Mouse (Mus musculus): ENCODE measurements around the gene Insr.

Gene Insr

GRCm38 (mm10) chr8:3275189-3275588, 4.2 kb downstream of the Insr start:
- DNase-seq (ENCODE audit: low spot score), result no peak

GRCm38 (mm10) chr8:3273799-3274198, 5.6 kb downstream of the Insr start:
- DNase-seq (ENCODE audit: low spot score), result no peak

- DNase-seq (ENCODE audit: low spot score), result no peak
Measured at GRCm38 (mm10) chr8:3267449-3267761, 12.0 kb downstream of the Insr start.

DNA sequence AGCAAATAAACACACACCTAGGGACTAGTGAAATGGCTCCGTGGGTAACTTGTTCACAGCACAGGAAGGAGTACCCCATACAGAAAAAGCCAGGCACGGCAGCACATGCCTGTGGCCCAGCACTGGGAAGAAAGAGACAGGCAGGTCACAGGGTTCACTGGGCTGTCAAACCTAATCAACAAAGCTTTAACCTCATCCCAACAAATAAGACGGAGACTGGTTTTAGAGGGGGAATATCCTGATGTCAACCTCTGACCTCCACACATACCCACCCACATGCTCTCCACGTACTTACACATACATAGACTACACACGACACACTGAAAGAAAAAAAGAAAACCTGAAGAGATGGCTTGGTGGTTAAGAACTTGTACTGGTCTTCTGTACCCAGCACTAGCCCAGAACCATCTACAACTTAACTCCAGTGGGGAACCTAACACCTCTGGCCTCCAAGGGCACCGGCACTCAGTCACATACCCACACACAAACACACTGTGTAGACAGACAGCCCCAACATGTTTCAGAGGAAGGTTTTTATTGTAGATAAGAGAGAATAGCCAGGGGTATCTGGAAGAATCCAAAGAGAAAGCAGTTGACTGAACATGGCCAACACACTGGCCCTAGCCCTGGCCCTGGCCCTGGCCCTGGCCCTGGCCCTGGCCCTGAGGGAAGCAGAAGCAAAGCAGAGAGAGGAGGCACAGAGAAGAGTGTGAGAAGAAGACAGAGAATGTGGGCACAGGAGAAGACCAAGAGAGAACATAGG, 12.6 kb downstream of the Insr start:
- no peak for DNase-seq (ENCODE audit: low spot score)

DNA sequence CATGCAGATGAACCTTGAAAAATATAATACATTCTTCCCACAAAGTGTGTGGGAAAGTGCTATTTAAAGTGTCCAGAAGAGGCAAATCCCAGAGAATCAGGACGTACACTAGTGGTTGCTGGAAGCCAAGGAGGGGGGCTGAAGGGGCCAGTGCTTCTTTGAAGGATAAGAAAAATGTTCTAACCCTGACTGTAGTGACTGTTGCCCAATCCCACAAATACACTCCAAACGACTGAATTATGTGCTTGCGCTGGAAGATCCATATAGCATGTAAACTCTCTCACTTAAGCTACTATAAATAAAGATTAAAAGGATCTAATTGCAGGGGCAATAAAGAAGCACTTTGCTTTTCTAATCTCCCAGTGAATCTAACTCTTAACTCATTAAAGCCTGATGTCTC, 14.2 kb downstream of the Insr start:
- no peak for DNase-seq (ENCODE audit: low spot score)

GRCm38 (mm10) chr8:3262779-3263178, 16.6 kb downstream of the Insr start:
- no peak for DNase-seq (ENCODE audit: low spot score)

DNA sequence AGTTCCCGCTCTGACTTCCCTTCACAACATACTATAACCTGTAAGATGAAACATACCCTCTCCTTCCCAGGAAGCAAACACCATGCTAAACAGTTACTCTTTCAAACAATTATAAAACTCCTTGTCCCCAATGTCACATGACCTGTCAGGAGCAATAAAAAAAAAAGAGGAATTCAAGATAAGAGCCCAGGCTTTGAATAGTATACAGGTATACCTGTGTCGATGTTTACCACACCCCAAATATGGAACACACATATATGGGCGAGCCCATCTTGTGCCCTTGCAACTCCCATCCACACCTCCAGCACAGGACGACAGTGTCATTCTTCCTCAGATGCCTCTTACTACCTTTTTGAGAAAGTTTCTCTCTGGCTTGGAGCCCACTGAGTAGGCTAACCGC, 18.3 kb downstream of the Insr start:
- DNase-seq (ENCODE audit: low spot score), result no peak

DNA sequence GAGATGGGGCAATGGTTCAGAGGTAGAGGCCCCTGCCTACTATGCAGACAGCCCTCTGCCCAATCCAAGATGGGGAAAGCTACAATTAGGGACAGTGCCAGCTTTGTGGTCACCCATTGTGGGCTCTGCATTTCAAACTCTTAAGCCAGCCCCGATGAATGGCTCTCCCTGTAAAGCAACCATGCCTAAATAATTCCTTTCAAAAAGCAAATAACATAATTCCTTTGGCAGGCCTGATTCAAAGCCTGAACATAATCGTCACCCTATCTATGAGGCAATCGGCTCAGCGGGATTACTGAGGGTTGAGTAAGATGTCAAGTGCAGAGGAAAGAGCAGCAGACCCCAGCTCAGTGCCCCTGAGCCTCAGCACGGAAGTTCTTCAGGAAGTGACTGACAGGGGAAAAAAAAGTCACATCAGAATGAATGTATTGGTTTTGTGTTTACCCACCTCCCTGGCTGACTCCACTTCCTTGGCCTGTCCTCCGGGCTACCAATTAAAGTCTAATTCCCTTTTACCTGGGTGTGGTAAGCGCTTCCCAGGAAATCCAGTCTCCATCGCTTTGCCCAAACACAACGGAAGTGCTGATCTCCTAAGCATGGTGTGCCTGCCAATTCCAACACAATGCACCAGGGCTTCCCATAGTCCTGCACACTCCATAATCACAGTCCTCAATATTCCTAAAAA, 19.1 kb downstream of the Insr start:
- no peak for DNase-seq (ENCODE audit: low spot score)

GRCm38 (mm10) chr8:3256147-3256940, 23.1 kb downstream of the Insr start:
- DNase-seq (ENCODE audit: low spot score), result no peak

- no peak for DNase-seq (ENCODE audit: low spot score)
Measured at GRCm38 (mm10) chr8:3255321-3255720, 24.1 kb downstream of the Insr start.

GRCm38 (mm10) chr8:3253179-3253578, 26.2 kb downstream of the Insr start:
- DNase-seq (ENCODE audit: low spot score), result no peak

- no peak for DNase-seq (ENCODE audit: low spot score)
Measured at GRCm38 (mm10) chr8:3252665-3253064, 26.8 kb downstream of the Insr start.

DNA sequence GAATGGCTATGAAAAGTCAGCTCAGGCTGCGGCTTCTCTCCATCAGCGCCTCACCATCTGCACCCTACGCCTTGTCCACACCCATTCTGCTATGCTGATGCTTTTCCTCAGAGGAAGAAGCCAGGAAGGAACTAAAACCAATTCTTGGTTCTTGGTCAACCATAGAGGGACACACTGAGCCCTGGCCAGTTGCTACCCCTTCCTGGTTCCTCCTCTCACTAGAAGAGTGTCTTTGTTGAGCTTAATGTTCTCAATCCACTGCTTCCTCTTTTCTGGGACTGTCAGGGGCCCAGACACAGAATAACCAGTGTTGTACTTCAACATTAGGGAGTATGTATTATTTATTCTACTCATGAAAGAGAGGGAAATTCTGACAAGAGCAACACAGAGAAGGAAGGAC, 28.3 kb downstream of the Insr start:
- DNase-seq (ENCODE audit: low spot score), result no peak

DNA sequence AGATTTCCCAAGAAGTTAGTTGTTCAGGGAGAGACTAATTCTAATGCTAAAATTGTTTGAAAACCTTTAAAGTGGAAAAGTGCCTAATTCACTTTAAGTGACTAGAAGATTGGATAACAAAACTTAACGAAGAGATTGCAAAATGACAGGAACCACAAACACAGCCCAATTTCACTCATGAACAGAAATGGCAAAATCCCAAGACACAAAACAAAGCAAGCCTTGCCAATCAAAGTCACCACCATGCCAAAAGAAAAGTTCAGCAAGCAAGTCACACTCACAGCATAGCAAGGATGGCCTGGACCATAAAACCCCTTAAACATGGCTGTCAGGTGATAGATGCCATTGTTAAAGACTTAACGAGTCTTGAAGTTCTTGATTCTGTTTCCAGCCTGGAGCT, 29.5 kb downstream of the Insr start:
- no peak for DNase-seq (ENCODE audit: low spot score)

DNA sequence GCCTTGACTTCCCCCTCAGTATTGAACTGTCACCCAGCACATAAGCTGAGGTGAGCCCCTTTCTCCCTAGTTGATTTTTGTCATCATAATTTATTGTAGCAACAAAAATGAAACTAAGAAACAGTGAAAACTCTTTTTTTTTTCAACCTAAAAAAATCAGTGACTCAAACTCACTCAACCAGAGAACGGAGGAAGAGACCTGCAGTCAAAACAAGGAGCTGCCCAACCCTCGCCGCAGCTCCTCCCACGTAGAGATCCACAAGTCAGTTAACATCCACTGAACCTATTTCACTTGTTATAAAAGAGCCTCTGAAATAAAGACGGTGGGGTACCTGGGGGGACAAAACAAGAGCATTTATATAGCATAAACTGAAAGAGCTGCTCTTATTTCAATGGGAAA, 30.7 kb downstream of the Insr start:
- DNase-seq (ENCODE audit: low spot score), result peak; percentile 27

GRCm38 (mm10) chr8:3247129-3247528, 32.3 kb downstream of the Insr start:
- DNase-seq (ENCODE audit: low spot score), result peak; percentile 26

GRCm38 (mm10) chr8:3243229-3243628, 36.2 kb downstream of the Insr start:
- no peak for DNase-seq (ENCODE audit: low spot score)

DNA sequence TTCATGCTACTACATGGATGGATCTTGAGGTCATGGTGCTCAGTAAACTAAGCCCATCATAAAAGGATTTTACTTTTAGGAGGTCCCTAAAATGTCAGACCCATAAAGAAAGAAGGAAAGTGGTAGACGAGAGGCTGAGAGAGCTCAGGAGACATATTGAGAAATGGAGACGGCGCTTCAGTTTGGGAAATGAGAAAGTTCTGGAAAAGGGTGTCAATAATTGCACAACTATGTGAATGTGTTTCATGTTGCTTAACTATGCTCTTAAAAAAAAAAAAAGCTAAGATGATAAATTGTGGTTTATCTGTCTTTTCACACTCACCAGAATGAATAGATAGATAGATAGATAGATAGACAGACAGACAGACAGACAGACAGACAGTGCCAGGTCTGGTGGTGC, 38.7 kb downstream of the Insr start:
- no peak for DNase-seq (ENCODE audit: low spot score)

DNA sequence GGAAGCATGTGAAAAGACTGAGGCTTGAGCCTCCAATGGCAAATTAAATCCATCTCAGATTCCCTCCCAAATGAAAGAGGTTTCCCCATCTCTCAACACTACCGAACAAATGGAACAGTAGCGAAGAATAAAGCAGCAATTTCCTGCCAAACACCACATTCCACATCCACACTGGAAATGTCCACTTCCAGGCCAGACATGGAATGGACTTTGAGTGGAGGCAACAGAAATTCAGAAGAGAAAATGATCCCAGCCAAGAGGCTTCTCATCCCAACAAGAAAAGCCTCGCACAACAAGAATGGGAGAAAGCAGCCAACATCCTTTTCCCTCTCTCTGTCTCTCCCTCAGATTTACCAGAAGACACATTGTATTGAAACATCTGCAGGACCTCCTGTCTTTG, 39.8 kb downstream of the Insr start:
- no peak for DNase-seq (ENCODE audit: low spot score)

DNA sequence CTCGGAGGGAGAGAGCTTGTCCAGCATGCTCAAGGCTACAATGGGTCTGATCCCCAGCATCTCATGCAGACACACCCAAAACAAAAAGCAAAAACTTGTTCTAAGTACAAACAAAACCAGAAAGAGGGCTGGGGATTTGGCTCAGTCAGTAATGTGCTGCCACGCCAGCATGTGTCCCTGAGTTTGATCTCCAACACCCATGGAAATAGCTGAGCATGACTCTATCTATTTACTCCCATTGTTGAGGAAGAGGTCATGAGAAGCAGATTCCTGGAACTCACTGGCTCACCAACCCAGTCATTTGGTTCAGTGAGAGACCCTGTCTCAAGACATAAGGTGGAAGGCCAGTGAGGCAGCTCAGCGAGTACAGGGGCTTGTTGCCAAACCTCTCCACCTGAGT, 40.6 kb downstream of the Insr start:
- no peak for DNase-seq (ENCODE audit: low spot score)

- DNase-seq (ENCODE audit: low spot score), result no peak
Measured at GRCm38 (mm10) chr8:3237319-3237718, 42.1 kb downstream of the Insr start.

- no peak for DNase-seq (ENCODE audit: low spot score)
Measured at GRCm38 (mm10) chr8:3236277-3236676, 43.1 kb downstream of the Insr start.

DNA sequence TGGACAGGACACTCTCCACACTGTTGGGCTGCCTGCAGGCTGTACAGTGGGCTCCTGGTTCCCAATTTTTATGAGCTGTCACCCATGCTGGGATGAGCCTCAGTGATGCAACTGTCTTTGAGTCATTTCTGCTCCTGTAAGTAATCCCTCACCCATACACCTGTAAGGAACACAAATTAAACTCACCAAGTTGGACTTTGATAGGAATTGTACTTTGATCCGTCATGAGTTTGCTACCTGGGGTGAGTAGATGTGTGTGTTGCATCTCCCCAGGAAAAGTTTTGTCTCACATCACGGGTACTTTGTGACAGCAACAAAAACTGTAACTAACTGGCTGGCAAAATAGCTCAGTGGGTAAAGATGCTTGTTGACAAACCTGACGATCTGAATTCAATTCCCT, 44.8 kb downstream of the Insr start:
- DNase-seq (ENCODE audit: low spot score), result no peak

All from T-cell, adult 2 months (primary cell).